Mouse (Mus musculus): ENCODE results near the gene Csf3. TPM values are rescaled to one million over a fixed set of nuclear protein-coding genes. Genes with fewer than 3 reads are reported as not detected.

Gene Csf3
- total RNA-seq, 2 experiments from 2014 or later: not detected

DNA sequence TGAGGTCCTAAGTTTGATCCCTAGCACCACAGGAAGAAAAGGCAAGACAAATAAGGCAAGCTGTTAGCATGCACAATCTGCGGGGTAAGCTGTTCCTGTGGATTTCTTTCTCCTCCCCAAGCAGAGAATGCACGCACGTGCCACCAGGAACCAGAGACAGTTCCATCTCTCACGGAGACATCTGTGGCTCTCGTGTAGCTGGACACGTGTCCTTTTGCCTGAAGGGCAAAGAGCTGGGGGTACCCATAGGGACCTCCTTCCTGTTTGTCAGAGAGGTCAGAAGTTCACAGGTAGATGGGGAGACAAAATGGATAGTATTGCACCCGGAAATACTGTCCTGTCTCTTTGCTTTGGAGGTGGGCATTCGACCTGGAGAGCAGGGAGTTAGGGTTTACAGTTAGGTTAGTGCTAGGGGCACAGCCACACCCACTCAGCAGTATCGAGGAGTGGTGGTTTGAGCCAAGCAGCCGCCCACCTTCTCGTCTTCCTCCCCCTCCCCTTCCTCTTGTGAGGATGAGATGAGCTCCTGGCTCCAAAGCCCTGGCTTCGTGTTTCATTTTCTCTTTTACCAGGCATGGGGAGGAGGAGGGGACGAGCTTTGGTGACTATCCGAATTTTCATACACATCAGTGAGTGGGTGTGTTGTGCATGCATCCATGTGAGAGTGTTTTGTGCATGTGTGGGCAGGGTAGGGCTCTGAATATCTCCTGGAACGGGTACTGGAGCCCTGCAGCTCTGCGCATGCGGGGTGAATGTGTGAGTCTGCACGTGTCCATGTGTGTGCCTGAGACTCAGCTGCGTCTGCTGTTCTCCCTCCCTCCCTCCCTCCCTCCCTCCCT is 46.0 kb downstream of the Csf3 start:
- peak; percentile 95 to 98 for DNase-seq (ENCODE audit: low spot score in 2 of 2)

DNA sequence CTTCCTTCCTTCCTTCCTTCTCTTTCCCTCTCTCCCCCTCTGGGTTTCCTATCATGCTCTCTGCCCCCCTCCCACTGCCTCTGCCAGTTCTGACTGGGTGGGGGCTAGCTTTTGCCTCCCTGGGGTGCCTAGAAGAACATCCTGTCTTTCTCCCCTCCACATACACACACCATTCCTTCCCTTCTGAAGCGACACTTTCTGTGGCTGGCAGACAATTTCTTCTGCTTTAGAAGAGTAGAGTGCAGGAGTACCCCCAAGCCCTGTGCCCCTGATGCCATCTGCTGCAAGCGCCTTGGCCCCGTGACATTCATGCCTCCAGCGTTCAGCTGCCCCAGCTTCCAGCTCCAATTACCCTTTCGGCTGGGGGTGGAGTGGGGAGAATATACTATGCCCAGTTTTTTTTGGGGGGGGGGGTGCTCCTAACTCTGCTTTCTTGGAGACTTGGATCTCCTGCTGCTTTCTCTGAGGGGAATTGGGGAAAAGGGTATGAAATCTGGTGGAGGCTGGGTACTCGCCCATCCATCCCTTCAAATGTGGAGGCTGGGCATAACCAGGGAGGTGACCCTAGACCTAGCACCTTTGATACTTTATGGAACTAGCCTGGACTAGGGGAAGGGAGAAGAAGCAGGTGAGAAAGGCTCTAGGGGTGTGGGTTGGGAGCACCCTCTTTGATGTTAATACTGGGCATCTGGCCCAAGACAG is 46.9 kb downstream of the Csf3 start:
- peak in 1 of 2 experiments; percentile 55 for DNase-seq (ENCODE audit: low spot score in 2 of 2)

DNA sequence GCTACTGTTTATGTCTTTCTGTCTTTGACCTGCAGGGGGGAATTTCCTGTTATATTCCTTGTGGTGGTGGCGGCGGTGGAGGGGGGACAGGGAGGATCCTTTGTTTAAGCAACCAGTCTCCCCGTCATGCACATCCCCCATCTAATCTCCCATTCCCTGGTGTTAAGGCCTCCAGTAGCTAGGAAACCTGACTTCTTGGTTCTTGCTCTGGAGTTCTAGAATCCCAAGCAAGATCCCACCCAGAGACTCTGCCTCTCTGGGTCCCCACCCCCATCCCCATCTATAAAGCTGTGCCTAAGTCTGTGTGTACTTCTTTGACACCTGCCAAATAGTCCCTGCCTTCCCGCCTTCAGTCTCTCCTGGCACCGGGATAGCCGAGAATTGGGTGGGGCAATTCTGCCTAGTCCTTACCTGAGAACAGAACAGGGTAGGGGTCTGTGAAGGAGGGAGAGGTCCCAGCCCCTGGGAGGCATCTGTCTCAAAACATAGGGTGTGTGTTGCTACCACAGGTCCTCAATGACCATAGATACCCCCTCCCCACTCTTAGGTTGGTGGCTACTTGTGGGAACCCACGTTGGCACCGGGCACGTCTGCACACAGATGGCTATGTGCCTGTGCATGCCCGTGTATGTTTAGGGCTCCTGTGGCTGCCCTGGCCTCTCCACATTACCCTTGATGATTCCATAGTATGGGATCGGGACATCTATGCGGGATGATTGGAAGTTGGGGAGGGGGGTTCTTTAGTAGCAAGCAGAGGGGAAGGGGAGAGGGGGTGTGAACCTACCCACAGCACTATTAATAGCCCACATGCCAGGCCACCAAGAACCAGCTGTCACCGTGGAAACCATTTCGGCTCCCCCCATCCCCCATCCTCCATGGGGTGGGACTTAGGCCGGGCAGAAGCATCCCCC is 47.7 kb downstream of the Csf3 start:
- DNase-seq (ENCODE audit: low spot score in 2 of 2): peak in 1 of 2 experiments; percentile 53

DNA sequence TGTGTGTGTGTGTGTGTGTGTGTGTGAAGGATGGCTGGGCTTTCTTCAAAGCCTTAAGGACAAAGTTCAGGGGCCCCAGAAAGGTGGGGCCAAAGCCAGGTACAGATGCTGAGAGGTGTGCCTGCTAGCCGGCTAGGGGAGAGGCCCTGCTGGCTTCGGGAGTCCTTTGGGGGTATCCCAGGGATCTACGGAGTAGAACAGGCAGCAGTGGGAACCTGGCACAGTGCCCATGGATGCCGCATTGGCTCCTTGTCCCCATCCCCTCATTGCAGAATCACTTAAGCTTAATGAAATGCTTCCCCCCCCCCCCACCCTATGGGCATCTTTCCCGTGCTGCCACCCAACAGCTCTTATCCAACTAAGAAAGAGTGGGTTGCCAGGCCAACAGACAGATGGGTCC is 48.7 kb downstream of the Csf3 start:
- peak in 1 of 2 experiments; percentile 50 for DNase-seq (ENCODE audit: low spot score in 2 of 2)

DNA sequence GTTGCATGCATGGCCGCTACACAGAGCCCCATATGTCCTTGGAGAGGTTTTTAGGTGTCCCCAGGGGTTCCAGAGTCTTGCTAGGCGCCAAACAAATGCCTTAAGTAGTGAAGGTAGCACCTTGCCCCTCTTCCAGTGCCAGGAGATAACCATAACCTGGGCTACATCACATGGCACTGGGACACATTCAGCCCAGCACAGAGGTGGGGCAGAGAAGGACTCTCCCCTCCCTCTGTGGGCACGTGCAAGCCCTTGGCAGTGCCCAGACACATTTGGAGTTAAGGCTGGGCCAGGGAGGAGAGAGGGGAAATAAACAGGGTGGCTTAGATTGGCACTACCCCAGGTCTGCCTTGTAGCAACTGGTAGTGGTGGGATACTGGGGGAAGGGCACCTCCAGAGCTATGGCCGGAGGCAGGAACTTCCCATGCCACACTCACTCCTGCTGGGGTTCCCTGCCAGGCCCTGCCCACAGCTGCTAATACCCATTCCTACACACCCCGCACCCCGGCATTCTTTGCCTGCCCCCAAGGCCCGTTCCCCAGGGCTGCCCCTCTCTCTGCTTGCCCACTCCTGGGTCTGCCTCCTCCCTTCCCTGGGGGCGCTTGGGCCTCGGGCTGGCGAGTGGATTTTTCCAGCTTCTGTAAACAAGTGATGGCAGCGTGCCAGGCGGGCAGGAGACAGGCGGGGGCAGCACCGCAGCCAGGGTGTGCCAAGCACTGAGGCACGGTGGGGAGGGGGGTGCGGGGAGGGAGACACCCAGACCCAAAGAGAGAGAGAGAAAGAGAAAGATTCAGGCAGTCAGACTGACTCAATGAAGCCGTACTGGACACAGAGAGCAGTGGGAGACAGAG is 49.5 kb downstream of the Csf3 start:
- DNase-seq (ENCODE audit: low spot score in 2 of 2): peak; percentile 76 to 87

DNA sequence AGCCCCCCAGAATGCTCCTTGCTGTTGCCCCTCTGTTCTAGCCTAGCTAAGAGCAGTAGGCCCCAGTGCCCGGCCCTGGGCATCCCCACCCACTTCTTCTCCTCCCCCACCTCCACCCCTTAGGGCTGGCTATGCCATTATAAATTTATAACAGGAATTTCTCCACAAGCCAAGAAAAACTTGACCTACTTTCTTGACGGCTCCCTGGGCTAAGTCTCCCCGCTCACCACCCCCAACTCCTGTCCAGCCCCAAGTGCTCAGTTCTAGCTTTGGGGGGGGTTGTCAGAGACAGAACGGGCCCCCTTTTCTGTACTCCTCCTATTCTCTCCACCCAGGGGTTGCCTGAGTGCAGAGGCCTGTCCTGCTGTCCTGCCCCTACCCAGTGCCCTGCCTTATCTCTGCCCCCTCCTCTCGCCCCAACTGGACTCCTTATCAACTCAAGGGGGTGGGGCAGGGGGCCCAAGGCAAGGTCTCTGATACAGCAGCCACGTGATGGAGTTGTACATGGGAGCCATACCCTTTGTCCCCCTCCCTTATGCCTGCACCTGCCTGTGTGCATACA is 50.2 kb downstream of the Csf3 start:
- peak in 1 of 2 experiments; percentile 3 for DNase-seq (ENCODE audit: low spot score in 2 of 2)

DNA sequence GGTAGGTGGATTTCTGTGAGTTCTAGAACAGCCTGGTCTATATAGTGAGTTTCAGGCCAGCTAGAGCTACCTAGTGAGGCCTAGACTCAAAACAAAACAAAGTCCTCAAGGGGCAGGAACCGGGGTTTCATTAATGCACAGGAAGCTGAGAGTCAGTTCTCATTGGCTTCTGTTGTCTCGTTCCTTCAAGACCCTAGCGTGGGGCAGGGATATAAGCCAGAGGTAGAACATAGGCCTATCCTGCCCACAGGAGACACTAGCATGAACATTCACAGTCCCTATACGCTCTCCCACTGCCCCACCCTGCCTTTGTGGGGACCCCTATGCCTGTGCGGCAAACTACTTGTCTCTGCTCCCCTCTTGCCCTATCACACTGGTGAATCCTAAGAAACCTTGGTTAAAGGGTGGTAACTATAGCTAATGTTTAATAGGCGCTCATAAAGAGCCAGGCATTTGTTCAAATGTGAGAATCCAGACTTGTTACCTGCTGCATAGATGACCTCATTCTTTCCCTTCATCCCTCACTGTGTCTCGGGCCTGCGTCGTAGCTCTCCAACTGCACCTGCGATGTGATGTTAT is 51.6 kb downstream of the Csf3 start:
- no peak for DNase-seq (ENCODE audit: low spot score in 2 of 2)

Other genes with a start within 250 kb of the Csf3 start
- not detected for gene Ikzf3, start 155.2 kb upstream of the Csf3 start, total RNA-seq (2021)
- not detected for gene Zpbp2, start 150.2 kb upstream of the Csf3 start, total RNA-seq (2021)
- gene Ormdl3, start 113.9 kb upstream of the Csf3 start, total RNA-seq (2021): 10 to 100 TPM; 59.2 to 60.6 TPM
- not detected for gene Lrrc3c, start 103.0 kb upstream of the Csf3 start, total RNA-seq (2021)
- 10 to 100 TPM; 11.6 to 11.8 TPM for gene Gm12355, start 75.6 kb upstream of the Csf3 start, total RNA-seq (2021)
- not detected for gene Gsdma3, start 74.9 kb upstream of the Csf3 start, total RNA-seq (2021)
- not detected for gene Gsdma2, start 54.5 kb upstream of the Csf3 start, total RNA-seq (2021)
- not detected for gene Gsdma, start 36.9 kb upstream of the Csf3 start, total RNA-seq (2021)
- 100 to 1,000 TPM; 126 to 131 TPM for gene Psmd3, start 18.7 kb upstream of the Csf3 start, total RNA-seq (2021)
- gene Med24, start 28.2 kb downstream of the Csf3 start, total RNA-seq (2021): 100 to 1,000 TPM; 126 TPM
- 1,000 to 10,000 TPM; 1,110 to 1,111 TPM for gene Thra, start 39.4 kb downstream of the Csf3 start, total RNA-seq (2021)
- 10 to 100 TPM; 66.6 to 84.3 TPM for gene Nr1d1, start 74.1 kb downstream of the Csf3 start, total RNA-seq (2021)
- 100 to 1,000 TPM; 178 to 183 TPM for gene Msl1, start 94.3 kb downstream of the Csf3 start, total RNA-seq (2021)
- gene Casc3, start 103.6 kb downstream of the Csf3 start, total RNA-seq (2021): 10 to 100 TPM; 57.0 to 58.4 TPM
- 100 to 1,000 TPM; 196 to 203 TPM for gene Rapgefl1, start 135.5 kb downstream of the Csf3 start, total RNA-seq (2021)
- 10 to 100 TPM; 75.9 to 80.7 TPM for gene Wipf2, start 162.4 kb downstream of the Csf3 start, total RNA-seq (2021)
- gene Cdc6, start 206.5 kb downstream of the Csf3 start, total RNA-seq (2021): under 1 TPM; 0.36 to 0.79 TPM
- 10 to 100 TPM; 18.3 to 26.6 TPM for gene Rara, start 226.6 kb downstream of the Csf3 start, total RNA-seq (2021)

All from layer of hippocampus, adult 18-20 months (tissue).